In genomic region chr16:87915156-87915555, GRCm38 (mm10) we compare ENCODE assay signal across 20 mouse cellular contexts.
DNase-seq lines count a peak whose midpoint lies in the region; TF ChIP-seq lines count a peak whose summit lies in the region.
"Had no signal": no experiment of that assay in that cellular context is flagged by ENCODE, and none has a peak within 500 bp of the region (broad histone marks: within the 10 kb centered on the region; RNA-seq: fewer than 3 reads in every experiment).

No protein-coding gene starts in this region.

- TF ChIP-seq CTCF in embryonic fibroblast, embryonic 13.5 days (IDR thresholded peaks at IDR 0.05; ENCODE audit: borderline replicate concordance, insufficient read depth, low read length): no peak
- no peak for TF ChIP-seq CTCF in heart, adult 2 months (IDR thresholded peaks at IDR 0.05)

- intact Hi-C loops in heart, adult 2 months (cut with DNase I): no loop called here

- TF ChIP-seq POLR2A in embryonic fibroblast, embryonic 13.5 days (IDR thresholded peaks at IDR 0.05; ENCODE audit: low read depth, low read length): no peak
- no peak for TF ChIP-seq POLR2A in heart, adult 2 months (IDR thresholded peaks at IDR 0.05; ENCODE audit: insufficient read depth, low read depth, low read length)

- H3K79me2 ChIP-seq in heart, adult 2 months (replicated peaks; ENCODE audit: control insufficient read depth, insufficient read depth, low read length): no peaks in the 10 kb centered on the region

- peaks cover 23% of the 10 kb centered on the region for H3K4me1 ChIP-seq in embryonic fibroblast, embryonic 13.5 days (ENCODE audit: control insufficient read depth, insufficient read depth, low read length)
- no peaks in the 10 kb centered on the region for H3K4me1 ChIP-seq in heart, adult 2 months (ENCODE audit: control insufficient read depth, insufficient read depth, low read length)

- peak; percentile 9 for DNase-seq in embryo, embryonic 10.5 days (ENCODE audit: low spot score)
- DNase-seq in embryo, embryonic 11 days: no peak
- DNase-seq in 3T3-L1 (ENCODE audit: low read depth, low spot score): peak; percentile 85
- DNase-seq in Muller cell, postnatal 12 days (ENCODE audit: inconsistent ontology term): peak; percentile 62
- DNase-seq in urinary bladder, postnatal 14 days (ENCODE audit: low spot score): no peak
- DNase-seq in heart, adult 2 months: no peak
- DNase-seq: B cell, adult 2 months; cerebellum, adult 11-12 months; cerebellum, adult 9-10 months; cerebellum, postnatal 25 days; gastrocnemius, adult 2 months; gastrocnemius, postnatal 25 days; heart, postnatal 36 days; kidney, adult 8-10 months had no signal

- no peak overlapping the region for H3K4me3 ChIP-seq in embryonic fibroblast, embryonic 13.5 days (ENCODE audit: insufficient read depth, low read length)
- H3K4me3 ChIP-seq in heart, adult 2 months: no peak overlapping the region
- H3K4me3 ChIP-seq: embryonic facial prominence, embryonic 10.5 days; erythroblast, embryonic 14.5 days; forebrain, embryonic 12.5 days; gastrocnemius, adult 2 months; heart, embryonic 13.5 days had no signal

- no peak overlapping the region for H3K9ac ChIP-seq in heart, adult 2 months (ENCODE audit: low read depth, low read length)
- H3K9ac ChIP-seq: forebrain, embryonic 12.5 days; heart, embryonic 13.5 days had no signal

- TF ChIP-seq EP300 in heart, adult 2 months (IDR thresholded peaks at IDR 0.05; ENCODE audit: insufficient read depth, low read depth, low read length): no peak

- WGBS in heart, adult 2 months: 74% methylated on average over 4 of the region's 4 CpGs

- no peaks in the 10 kb centered on the region for H3K36me3 ChIP-seq in heart, adult 2 months (ENCODE audit: control insufficient read depth, insufficient read depth, low read length)
- H3K36me3 ChIP-seq: embryonic facial prominence, embryonic 10.5 days; forebrain, embryonic 12.5 days; G1E; heart, embryonic 13.5 days had no signal

- H3K27ac ChIP-seq in embryonic fibroblast, embryonic 13.5 days (ENCODE audit: insufficient read depth, low read length): peak overlapping the region; percentile 98
- no peak overlapping the region for H3K27ac ChIP-seq in heart, adult 2 months
- H3K27ac ChIP-seq: forebrain, embryonic 12.5 days; gastrocnemius, adult 2 months; heart, embryonic 13.5 days had no signal

- no peaks in the 10 kb centered on the region for H3K27me3 ChIP-seq in heart, adult 2 months (ENCODE audit: control insufficient read depth, insufficient read depth, low read length)
- H3K27me3 ChIP-seq: forebrain, embryonic 12.5 days; heart, embryonic 13.5 days had no signal

Comparison
In these comparisons a context has a peak if more than half of its experiments do, and no peak if none do; other contexts are left out.
1. DNase-seq: peak in embryo, embryonic 10.5 days (single experiment), 3T3-L1 (single experiment) and Muller cell, postnatal 12 days (single experiment); none in embryo, embryonic 11 days (single experiment), urinary bladder, postnatal 14 days (single experiment) and heart, adult 2 months (0 of 2).